Mouse (Mus musculus) kidney, adult 18-20 months (tissue): Measurements from ENCODE around the gene Sac3d1.
"Not testable (repeated sequence)": the region's sequence is repeated elsewhere in the genome, so short reads cannot be mapped to it uniquely, and the experiment has no call there.

Source experiments
- DNase-seq: peaks from one replicate; pipeline ENCODE4 v3.0.0; 2021

The Sac3d1 gene

DNA sequence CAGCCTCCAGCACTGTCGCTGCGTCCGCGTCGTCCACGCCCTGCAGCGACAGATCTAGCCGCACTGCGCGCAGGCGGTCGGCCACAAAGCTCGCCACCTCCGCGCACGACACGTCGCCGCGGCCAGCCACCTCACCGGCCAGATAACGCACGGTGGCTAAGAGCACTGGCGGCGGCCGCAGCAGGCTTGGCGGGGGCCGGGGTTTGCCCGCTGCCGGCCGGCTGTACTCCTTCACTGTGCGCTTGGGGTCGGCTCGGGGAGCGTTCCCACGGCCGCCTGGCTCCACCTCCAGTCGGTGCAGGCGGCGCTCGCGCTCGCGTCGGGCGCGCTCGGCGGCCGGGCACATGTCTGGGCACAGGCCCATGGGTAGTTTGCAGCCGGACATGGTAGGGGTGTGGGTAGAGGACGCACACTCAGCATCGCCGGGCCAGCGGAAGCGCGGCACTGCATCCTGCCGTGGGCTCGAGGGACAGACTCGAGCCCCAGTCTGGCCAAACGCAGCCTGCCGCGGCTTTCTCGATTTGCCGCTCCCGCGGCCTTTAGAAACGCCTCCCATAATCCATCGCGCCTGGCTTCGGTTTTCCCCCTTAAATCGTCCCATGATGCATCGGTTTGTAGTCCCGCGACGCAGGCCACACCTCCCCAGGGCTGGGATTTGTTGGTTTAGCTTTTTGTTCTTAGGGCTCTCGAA, at the start of gene Sac3d1:
TSS of gene Sac3d1 (minus strand) at position 665 of the 691 bp plus-strand sequence.
- DNase-seq, result peak; percentile 92

DNA sequence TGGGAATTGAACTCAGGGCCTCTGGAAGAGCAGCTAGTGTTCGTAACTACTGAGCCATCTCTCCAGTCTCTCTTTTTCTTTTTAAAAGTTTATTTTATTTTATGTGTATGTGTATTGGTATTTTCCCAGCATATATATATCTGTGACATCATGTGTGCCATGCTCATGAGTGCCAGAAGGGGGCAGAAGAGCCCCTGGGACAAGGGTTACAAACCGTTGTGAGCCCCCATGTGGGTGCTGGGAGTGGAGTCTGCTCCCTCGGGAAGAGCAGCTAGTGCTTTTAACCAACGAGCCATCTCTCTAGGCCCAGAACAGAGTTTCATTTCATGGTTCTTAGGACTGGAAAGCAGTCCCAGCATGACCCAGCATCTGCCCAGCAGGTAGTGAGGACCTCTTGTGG, 48.3 kb upstream of the Sac3d1 start:
- no peak for DNase-seq

DNA sequence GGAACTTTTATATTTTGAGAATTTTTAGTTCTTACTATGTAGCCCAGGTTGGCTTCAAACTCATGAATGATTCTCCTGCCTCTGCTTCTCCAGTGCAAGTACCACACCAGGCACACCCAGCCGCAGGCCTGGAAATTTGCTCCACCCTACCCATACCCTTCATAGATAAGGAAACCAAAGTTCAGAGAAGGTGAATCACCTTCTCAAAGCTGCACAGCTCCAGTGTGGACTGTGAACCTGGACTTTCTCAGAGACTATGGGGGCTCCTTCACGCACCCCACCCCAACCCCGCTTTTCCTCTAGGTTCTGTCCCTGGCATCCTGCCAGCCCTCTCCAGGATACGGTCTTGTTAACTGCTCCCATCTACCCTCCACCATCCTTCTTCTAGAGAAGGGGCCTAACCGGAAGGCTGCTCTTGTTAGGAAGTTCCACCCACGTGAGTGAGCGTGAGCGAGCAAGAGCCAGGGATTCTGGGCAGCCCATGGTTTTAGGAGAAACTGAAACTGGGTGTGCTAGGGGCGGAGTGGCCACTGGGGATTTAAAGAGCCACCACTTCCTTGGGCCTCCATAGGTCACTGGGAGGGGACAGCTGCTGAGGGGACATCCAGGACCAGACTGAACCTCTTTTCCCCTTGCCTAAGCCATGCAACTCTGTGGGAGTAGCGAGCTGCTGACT, 45.6 kb upstream of the Sac3d1 start:
- peak; percentile 38 for DNase-seq

DNA sequence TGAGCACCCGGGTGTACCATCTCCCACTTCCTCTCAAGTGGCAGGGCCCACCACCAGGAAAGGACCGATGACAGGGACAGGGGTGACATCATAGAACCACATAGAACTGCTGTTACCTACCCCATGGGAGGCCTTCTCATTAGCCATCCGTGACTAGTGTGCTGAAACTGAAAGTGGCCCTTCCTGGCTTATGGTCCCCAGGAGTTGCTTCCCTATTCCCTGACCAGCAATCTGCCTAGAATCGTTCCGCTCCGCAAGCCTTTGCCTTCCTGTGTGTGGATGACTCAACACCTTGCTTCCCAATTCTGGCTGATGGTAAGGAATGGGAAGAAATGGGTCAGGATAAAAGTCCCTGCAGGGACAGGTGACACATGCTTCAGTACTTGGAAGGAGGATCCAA, 38.8 kb upstream of the Sac3d1 start:
- DNase-seq, result no peak

DNA sequence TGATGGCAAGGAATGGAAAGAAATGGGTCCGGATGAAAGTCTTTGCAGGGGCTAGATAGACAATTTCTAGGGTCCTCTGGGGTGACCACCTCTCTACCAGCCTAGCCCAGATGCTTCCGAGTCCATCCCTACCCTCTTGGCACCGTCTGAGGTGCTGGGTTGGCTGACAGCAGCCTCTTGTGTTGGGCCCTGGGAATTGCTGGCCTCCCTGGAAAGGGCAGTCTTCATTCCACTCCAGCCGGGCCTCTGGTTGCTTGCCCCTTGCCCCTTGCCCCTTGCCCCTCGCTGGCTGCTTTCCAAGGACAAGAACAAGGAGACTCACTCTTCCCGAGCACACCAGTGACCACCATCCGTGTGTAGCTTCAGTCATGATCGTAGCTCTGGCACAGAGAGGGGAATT, 37.9 kb upstream of the Sac3d1 start:
- DNase-seq, result peak; percentile 44

DNA sequence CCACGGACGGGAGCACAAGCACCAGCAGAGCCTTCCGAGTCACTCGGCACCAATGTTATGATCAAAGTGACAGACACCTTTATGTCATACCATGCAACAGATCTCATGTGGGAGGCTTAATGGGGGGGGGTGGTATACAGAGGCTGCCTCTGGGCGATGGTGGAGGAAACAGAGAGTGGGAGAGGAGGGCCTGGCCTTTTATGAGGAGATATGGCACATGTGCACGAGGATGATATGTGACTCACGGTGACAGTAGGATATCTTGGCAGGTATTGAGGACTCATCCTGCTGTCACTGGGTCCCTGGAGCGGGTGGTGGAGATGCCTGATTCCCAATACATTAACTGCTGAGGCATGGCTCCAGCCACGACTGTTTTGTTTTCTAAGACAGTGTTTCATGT, 36.7 kb upstream of the Sac3d1 start:
- DNase-seq, result no peak

DNA sequence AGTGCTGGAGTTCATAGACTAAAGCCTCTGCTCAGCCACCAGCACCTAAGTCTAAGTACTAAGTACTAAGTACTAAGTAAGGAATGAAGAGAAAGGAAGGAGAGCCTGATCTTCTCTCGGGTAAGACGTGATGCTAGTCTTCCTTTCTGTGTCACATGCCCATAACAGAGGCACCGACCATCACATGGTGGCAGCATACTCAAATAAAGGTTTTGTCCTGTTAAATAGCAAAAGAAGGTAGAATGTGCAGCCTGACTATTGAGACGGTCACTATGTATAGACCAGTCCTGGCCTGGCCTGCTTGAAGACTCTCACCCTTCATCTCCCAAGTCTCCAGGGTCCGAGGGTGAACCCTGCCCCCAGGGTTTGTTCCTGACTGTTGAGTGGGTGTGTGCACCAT, 26.4 kb upstream of the Sac3d1 start:
- no peak for DNase-seq

DNA sequence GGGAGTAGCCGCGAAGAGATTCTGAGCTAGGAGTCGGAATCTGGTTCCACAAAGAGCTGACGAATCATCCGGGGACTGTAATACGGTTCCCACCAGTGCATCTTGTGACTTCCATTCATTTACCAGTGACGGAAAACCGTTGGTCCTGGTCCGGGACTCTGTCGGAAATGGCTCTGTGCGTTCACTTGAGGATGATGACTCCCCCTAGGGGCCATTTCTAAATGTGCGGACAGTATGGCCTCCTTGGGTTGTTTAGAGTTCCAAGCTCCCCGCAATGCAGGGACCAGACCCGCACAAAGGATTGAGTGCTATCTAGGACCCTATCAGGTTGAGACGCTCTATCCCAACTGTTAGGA, 22.9 kb upstream of the Sac3d1 start, which contains the start of gene Arl2:
TSS of gene Arl2 (minus strand) at position 155 of the 356 bp plus-strand sequence.
- DNase-seq, result peak; percentile 77

DNA sequence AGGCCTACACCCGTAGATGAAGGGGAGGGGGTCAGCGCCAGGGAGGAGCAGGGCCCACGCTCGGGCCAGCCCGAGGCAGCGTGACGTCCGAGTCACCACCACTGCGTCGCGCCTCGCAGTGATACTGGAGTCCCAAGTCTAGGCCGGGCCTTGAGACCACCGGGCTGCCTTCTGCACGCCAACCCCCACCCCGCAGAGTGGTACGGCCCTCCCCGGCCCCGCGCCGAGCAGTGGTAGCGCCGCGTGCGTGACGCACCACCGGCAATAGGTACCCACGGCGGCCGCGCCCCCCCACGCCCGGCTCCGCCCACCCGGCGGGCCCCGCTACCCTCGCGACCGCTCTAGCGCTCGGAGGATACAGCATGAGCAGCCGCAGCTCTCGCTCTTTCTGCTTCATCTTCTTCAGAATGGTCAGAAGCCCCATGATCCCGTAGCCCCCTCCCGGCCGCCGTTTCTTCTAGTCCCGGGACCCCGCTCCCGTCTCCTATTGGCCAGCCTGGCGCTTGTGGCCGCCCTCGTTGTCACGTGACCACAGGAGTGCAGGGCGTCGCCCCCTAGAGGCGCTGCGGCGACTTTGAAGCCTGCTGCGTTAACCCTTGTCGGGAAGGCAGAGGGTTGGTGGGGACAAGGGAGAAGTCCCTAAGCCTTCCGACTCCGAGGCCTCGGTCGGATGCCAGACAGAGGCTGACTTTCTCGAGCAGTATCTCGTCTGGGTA, 22.4 kb upstream of the Sac3d1 start, which contains the start of gene Batf2:
TSS of gene Batf2 (plus strand) at position 306 of the 716 bp plus-strand sequence.
- peak; percentile 93 for DNase-seq

DNA sequence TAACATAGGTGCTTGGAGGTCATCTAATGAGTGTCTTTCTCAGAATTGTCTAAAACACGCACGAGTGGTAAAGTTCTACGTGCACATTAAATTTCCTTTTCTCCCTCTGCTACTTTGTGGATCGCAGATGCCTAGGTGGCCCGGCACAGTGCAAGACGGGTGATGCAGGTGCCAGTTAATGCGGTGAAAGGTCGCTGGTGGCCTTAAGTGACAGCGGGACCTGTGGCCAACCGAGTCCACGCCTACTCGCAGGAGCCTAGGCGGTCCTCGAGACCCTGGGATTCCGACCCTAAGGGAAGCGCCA, 21.9 kb upstream of the Sac3d1 start:
- DNase-seq, result no peak

DNA sequence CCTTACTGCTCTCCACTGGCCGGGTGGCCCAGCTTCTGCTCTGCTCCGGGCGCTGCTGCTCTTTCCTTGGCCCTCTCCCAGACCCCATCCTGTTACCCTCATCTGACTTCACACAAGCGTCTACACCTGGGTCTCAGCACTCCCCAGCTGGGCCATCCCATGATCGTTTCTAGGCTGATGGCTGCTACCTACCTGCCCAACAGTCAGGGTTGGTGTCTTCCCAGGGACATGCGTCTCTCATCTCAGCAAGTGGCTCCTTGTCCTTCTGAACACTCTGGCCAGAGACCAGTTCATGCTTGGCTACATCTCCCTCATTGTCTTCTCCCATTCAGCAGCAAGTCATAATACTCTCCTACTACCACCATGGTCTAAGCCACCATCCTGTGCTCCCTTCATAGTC, 21.3 kb upstream of the Sac3d1 start:
- DNase-seq, result no peak

DNA sequence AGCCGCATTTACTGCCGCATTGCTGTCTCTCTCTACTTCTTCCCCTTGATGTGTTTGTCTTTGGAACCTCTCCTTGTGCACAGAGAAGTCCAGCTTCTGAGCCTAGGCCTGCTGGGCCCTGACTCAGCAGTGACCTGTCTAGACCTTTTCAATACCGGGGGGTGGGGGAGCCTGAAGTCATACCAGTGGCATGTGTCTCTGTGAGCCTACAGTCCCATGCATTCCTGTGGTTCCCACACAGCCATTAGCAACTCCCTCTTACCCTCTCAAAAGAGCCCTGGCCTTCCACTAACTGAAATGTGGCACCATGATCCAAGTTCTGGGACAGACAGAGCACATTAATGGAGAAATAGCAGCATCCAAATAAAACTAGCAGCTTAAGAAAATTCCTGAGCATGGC, 17.9 kb upstream of the Sac3d1 start:
- DNase-seq, result no peak

DNA sequence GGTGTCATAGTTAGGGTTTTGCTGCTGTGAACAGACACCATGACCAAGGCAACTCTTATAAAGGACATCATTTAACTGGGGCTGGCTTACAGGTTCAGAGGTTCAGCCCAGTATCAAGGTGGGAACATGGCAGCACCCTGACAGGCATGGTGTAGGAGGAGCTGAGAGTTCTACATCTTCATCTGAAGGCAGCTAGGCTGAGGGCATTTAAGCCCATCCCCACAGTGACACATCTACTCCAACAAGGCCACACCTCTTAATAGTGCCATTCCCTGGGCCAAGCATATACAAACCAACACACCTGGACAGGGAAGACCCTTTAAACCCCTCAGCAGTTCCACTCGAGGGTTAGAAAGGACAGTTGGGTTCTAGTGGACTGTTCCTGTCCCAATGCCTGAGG, 14.7 kb upstream of the Sac3d1 start:
- not testable (repeated sequence) for DNase-seq

DNA sequence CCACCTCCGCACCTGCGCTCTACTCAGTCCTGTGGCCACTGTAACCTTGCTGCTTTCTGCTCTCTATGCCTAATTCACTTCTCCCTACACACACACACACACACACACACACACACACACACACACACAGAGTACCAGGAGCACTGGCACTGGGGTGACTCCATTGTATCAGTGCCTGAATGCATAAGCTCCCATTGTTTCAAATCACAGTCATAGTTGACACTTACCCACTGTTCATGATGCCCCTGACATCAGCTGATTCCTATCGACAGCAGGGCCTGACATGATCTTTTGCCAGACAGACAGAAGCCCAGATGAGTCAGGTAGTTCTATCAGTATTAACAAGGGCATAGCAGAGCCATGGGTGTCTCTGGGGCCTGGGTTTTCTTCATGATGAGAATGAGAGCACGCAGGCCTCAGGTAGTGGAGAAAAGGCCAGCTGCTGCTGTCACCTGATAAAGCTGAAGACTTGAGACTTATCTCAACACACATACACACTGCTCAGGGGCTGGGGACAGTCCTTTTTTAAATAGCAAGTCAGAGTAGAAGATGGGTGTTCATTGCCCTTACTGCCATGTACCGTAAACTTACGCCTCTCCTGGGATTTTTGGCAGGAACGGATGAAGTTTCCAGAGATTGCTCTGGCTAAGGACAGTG, 13.8 kb upstream of the Sac3d1 start:
- DNase-seq, result no peak

DNA sequence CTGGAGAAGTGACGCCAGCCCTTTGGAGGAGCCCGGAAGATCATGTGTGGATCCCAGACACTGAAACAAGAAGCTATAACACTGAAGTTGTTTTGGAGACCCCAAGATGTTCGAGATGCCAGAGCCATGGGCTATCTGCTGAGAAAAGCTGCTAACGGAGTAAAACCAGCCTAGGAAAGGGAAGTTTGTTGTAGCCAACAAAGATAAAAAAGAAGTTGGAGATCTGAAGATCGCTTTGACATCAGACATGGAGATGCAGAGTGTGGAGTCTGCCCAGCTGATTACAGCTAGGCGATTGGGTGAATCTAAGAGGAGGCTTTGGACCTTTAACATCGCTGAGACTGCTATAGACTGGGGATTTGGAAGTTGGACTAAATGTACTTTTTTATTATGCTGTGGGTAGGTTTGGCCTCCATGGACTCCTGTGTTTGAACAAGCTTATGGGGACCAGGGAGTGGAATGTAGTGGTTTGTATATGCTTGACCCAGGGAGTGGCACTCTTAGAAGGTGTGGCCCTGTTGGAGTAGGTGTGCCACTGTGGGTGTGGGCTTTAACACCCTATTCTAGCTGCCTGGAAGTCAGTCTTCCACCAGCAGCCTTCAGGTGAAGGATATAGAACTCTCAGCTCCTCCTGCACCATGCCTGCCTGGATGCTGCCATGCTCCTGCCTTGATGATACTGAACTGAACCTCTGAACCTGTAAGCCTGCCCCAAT, 12.1 kb upstream of the Sac3d1 start:
- DNase-seq, result not testable (repeated sequence)

DNA sequence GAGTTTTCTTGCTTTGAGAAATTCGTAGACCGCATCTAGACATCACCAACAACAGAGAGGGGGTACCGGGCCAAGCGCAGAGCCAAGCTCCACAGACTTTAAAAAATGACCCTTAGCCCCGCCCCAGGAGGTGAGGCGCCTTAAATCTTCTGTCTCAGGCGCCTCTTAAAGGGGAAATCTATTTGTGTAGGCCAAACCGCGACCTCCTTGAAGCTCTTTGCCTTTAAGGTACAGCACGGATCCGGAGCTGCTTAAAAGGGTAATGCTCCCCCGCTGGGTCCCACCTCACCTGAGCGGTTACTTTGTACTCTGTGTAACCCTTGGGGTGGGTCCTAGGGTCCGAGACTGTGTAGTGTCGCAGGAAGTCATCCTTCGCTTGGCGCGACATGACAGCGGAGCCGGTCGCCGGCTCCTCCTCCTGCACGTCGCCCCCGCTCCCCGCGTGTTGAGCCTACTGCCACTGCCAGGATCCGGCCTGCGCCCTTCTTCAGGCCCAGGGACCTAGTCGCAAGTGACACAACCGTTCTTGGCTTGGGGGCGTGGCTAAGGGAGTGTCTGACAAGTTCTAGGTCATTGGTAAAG, 9.4 kb upstream of the Sac3d1 start, which contains the start of gene Snx15:
TSS of gene Snx15 (minus strand) at position 545 of the 582 bp plus-strand sequence.
- peak; percentile 98 for DNase-seq

DNA sequence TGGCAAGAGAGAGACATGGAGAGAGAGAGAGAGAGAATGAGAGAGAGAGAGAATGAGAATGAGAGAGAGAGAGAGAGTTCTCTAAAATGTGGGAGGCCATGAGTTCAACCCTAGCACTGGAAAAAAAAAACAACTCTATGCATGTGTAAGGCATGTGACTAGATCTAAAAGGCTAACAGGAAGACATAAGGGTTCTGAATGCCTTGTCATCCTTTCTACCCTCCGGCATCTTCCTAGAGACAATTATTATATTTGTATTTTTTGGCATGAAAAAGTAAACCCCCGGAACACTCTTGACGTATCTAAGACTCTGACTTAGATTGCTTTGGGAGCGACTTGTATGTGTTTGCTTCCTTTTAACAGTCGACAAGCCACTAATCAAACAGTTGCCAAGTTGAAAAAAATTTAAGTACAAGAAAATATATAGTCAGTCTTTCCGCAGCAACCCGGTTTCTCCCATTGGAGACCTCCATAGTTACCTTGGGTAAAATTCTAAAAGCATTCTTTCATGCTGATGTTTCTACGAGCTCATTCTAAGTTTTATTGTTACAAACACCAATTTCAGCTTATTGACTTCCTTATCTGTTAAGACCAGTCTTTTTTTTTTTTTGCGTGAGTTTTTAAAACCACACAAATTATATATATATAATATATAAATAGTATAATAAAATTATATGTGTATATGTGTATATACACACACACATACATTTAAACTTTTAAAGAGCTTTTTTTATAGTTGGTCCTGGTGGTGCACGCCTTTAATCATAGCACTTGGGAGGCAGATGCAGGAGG, 8.5 kb upstream of the Sac3d1 start:
- no peak for DNase-seq

DNA sequence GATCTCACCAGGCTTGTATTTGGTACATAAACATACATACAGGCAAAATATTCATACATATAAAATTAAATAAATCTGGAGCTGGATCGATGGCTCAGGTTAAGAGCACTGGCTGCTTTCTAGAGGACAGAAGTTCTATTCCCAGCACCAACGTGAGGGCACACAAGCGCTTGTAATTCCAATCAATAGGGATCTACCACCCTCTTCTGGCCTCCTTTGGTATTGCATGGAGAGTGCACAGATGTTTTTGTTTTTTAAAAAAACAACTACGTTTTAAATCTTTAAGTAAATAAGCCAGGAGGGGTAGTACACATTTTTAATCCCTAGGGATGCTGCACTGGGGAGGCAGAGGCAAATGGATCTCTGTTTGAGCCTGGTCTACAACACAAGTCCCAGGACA, 7.8 kb upstream of the Sac3d1 start:
- DNase-seq, result peak; percentile 43

DNA sequence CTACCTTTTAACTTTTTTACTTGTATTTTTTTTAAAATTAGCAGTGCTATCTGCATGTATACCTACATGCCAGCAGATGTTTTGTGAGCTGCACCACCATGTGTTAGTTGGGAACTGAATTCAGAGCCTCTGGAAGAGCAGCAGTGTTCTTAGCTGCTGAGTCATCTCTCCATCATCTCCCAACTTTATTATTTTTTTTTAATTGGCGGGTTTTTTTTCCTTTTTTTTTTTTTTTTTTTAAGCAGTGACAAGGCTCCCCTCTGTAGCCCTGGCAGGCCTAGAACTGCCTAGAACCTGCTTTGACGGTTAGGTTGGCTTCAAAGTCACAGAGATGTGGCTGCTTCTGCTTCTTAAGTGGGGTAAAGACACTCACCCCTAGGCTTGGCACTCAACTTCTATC, 6.4 kb upstream of the Sac3d1 start:
- DNase-seq, result no peak

DNA sequence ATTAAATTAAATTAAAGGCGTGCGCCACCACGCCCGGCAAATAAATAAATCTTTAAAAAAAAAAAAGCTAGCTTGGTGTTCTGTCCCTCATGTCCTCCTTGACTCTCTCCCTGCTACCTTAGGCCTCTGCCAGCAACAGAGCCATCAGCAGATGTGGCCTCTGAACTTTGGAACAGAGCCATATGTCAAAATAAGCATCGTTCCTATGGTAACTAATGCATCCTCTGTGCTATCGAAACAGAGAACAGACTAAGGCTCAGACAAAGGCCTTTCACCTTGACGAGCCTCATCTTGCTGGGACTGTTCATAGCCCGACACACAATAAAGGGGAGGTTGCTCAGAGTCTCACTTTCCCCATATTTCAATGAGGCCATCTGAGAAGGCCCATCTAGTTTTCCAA, 4.9 kb upstream of the Sac3d1 start:
- DNase-seq, result no peak

DNA sequence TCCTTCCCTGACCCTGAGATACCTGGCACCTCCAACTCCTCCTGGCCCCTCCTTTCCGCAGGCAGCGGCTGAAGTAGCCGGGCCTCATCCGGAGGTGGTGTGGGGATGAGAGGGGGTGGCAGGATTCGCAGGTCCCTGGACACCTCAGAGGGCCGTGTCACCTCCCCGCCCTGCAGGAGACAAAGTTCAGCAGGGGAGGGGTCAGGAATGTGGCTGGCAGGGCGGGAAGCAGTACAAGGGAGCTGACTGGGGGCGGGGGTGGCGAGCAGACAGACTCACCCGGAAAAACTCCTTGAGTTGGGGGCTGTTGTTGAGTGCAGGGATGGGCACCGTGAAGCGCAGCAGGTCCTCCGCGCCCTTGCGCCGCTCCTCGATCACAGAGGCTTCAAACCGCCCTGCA, 3.3 kb upstream of the Sac3d1 start:
- no peak for DNase-seq
